Mouse (Mus musculus) adrenal gland, adult 18-20 months (tissue): ENCODE measurements around the gene Trio. TPM values are rescaled to one million over a fixed set of nuclear protein-coding genes. Genes with fewer than 3 reads are reported as not detected.

ENCODE experiments used
- DNase-seq, 2 experiments: peaks; one replicate each; pipeline ENCODE4 v3.0.0; 2021 to 2022; ENCODE audit warnings: low spot score in 2 of 2
- total RNA-seq, 2 experiments: library from RNA; stranded (reverse); gene quantifications; 1 replicate in 1 of 2; 2 replicates in 1 of 2; pipeline ENCODE4 v1.2.3; 2021

Gene Trio
- total RNA-seq, 2 experiments from 2014 or later, result 45.4 to 56.8 TPM

DNA sequence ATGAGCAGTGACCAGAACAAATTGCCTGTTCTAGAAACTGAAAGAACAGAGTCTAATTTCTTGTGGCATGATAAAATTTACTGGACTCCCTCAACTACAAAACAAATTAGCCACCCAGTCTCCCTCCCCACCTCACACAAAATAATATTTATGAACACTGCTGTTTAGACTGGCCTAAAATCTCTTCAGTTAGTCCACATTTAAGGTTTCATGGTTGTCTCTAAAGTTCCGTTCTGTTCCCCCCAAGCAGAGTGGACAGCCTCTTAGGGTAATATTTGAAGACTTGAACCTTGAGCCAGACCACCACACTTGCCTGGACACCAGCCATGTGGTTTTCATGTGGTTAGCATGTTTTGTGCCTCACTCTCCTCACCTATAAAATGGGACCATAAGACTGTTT lies 342.4 kb downstream of the Trio start:
- no peak for DNase-seq

DNA sequence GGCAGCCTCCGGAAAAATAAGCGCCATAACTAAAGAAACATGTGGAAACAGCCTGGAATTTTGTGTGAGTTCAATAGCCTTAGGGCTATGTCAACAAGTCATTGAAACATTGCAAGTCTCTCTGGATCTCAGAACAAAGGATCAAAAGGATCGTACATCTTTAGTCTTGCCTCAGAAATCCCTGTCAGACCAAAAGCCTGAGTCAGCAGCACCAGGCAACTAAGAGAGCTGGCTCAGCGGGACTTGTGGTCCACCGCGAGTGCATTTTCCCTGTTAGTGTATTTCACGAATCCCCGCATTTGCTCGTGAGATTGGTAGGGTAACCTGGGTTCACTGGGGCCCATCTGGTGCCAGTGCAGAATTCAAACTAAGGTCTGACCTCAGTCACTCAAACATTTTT lies 343.0 kb downstream of the Trio start:
- DNase-seq, result no peak

DNA sequence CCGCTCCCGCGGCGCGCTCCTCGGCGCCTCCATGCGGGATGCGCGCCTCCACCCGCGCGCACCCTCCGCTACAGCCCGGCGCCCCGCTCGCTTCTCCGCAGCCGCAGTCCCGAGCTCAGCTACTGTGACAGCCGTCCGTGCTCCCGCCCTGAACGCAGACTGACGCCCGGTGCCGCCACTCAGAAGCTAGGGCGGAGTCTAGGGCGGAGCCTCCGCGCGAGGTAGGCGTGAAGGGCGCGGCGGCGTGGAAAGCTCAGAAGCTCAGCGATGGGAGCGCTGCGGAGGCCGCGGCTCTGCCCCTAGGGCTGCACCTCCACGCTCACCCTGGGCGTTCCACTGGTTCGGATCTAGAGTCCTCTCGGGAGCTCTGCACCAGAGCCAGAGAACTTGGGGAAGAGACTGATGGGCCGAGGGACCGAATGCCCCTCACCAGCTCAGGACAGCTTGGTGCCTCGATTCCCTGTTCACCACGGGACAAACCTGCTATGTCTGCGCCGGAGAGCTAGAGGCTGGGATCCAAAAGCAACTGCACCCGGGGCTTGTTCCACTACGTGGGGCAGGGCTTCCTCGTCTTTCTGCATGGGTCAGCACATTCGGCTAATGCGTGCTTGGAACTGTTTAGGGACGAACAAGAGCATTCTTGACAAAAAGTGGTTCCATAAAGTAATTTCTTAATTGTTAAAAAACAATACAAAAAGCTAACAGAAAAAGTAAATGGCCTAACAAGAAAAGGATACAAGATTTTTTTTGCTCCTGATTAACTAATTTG lies 344.0 kb downstream of the Trio start, which contains the start of gene Otulinl:
Gene Otulinl (minus strand): TSS at position 161 of the 769 bp plus-strand sequence.
- DNase-seq, result peak; percentile 93 to 96

DNA sequence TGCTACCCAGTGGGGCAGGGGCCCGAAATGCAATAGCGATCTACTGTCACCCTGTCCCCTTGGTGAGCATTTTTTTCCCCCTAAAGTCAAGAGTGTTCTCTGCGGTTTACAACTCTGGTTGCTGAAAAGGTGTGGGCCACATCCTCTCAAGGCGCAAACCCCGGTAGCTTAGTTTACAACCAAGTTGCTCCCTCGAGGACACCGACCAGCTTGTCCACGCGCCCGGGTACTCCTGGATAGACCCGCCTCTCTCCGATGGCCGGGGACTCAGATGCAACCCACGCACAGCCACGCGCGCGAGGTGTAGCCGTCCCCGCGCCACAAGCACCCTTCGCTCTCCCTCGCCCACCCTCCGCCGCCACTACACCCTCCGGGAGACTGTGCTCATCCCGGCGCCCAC lies 344.7 kb downstream of the Trio start:
- DNase-seq, result no peak

Other genes starting within 250 kb of the Trio start
- under 1 TPM; 0.03 to 0.10 TPM for gene Dnah5, start 177.9 kb upstream of the Trio start, total RNA-seq